Mouse (Mus musculus): Measurements from ENCODE around the gene Bcl7a.

Bcl7a gene

GRCm38 (mm10) chr5:123377120-123377955, 33.7 kb downstream of the Bcl7a start:
- peak; percentile 89 for DNase-seq (ENCODE audit: low read depth, low spot score)

GRCm38 (mm10) chr5:123378712-123379111, 35.1 kb downstream of the Bcl7a start:
- no peak for DNase-seq (ENCODE audit: low read depth, low spot score)

GRCm38 (mm10) chr5:123379504-123379931, 35.9 kb downstream of the Bcl7a start:
- DNase-seq (ENCODE audit: low read depth, low spot score) = no peak

- DNase-seq (ENCODE audit: low read depth, low spot score) = no peak
Measured at GRCm38 (mm10) chr5:123381968-123382367, 38.3 kb downstream of the Bcl7a start.

GRCm38 (mm10) chr5:123382686-123383085, 39.1 kb downstream of the Bcl7a start:
- no peak for DNase-seq (ENCODE audit: low read depth, low spot score)

GRCm38 (mm10) chr5:123388452-123388851, 44.8 kb downstream of the Bcl7a start:
- no peak for DNase-seq (ENCODE audit: low read depth, low spot score)

GRCm38 (mm10) chr5:123390536-123391441, 47.2 kb downstream of the Bcl7a start:
- no peak for DNase-seq (ENCODE audit: low read depth, low spot score)

- peak; percentile 90 for DNase-seq (ENCODE audit: low read depth, low spot score)
Measured at GRCm38 (mm10) chr5:123391442-123391809, 47.8 kb downstream of the Bcl7a start.

- DNase-seq (ENCODE audit: low read depth, low spot score) = no peak
Measured at GRCm38 (mm10) chr5:123393786-123394302, 50.2 kb downstream of the Bcl7a start.

- peak; percentile 98 for DNase-seq (ENCODE audit: low read depth, low spot score)
Measured at GRCm38 (mm10) chr5:123394303-123394956, 50.8 kb downstream of the Bcl7a start, which contains the start of gene Mlxip. Gene Mlxip, plus strand, starts transcription at chr5:123394798.

GRCm38 (mm10) chr5:123394957-123395881, 51.6 kb downstream of the Bcl7a start:
- peak; percentile 27 for DNase-seq (ENCODE audit: low read depth, low spot score)

- peak; percentile 81 for DNase-seq (ENCODE audit: low read depth, low spot score)
Measured at GRCm38 (mm10) chr5:123396901-123397464, 53.3 kb downstream of the Bcl7a start.

GRCm38 (mm10) chr5:123397786-123398185, 54.2 kb downstream of the Bcl7a start:
- DNase-seq (ENCODE audit: low read depth, low spot score) = peak; percentile 41

- no peak for DNase-seq (ENCODE audit: low read depth, low spot score)
Measured at GRCm38 (mm10) chr5:123398856-123399498, 55.3 kb downstream of the Bcl7a start.

GRCm38 (mm10) chr5:123404480-123404879, 60.8 kb downstream of the Bcl7a start:
- DNase-seq (ENCODE audit: low read depth, low spot score) = no peak

- no peak for DNase-seq (ENCODE audit: low read depth, low spot score)
Measured at GRCm38 (mm10) chr5:123406952-123407351, 63.3 kb downstream of the Bcl7a start.

GRCm38 (mm10) chr5:123408176-123408575, 64.5 kb downstream of the Bcl7a start:
- peak; percentile 36 for DNase-seq (ENCODE audit: low read depth, low spot score)

- DNase-seq (ENCODE audit: low read depth, low spot score) = no peak
Measured at GRCm38 (mm10) chr5:123412193-123412592, 68.6 kb downstream of the Bcl7a start.

GRCm38 (mm10) chr5:123413866-123414363, 70.3 kb downstream of the Bcl7a start:
- DNase-seq (ENCODE audit: low read depth, low spot score) = no peak

Data from brain, adult 2 months (tissue).